Mouse (Mus musculus) CH12.LX (cell line): ENCODE data around the gene Arhgap44. TPM values are rescaled to one million over a fixed set of nuclear protein-coding genes. Genes with fewer than 3 reads are reported as not detected.

Experiments used
- DNase-seq: peaks from one replicate; pipeline ENCODE4 v3.0.0-alpha.2; 2013; ENCODE audit errors: extremely low read depth
- H3K27ac ChIP-seq: 2 replicates; pipeline ENCODE4 v1.5.1; 2012; ENCODE audit warnings: low read depth, mild to moderate bottlenecking, control low read depth, moderate library complexity; ENCODE audit not compliant: insufficient read depth
- H3K27me3 ChIP-seq: replicated peaks from 2 replicates; pipeline ENCODE3; 2012; ENCODE audit warnings: inconsistent platforms
- H3K36me3 ChIP-seq, 2 experiments: replicated peaks in 1 of 2; 2 replicates each; pipeline versions ENCODE3 to v1.6.1; 2012; ENCODE audit warnings: inconsistent platforms in 1 of 2, low read length in 1 of 2, mild to moderate bottlenecking in 1 of 2, mixed read lengths in 1 of 2, moderate library complexity in 1 of 2; ENCODE audit not compliant: control insufficient read depth in 1 of 2, insufficient read depth in 1 of 2
- H3K4me1 ChIP-seq, 2 experiments: 2 replicates each; pipeline ENCODE4 v1.6.1; 2012; ENCODE audit warnings: inconsistent platforms in 1 of 2, moderate library complexity in 1 of 2; ENCODE audit not compliant: insufficient read depth in 2 of 2, control insufficient read depth in 1 of 2
- H3K4me2 ChIP-seq: 2 replicates; pipeline ENCODE4 v1.6.1; 2012; ENCODE audit warnings: low read depth, mild to moderate bottlenecking, control low read depth; ENCODE audit not compliant: poor library complexity, insufficient read depth, severe bottlenecking
- H3K4me3 ChIP-seq, 3 experiments: fragments of 150-350 bp in 1 of 3; sonication (generic) in 1 of 3; replicated peaks in 1 of 3; 2 replicates each; pipeline versions ENCODE3 to v1.5.1; 2011 to 2012; ENCODE audit warnings: low read depth in 2 of 3, low read length in 2 of 3, mild to moderate bottlenecking in 2 of 3, moderate library complexity in 2 of 3, control low read depth in 1 of 3, improper control_type of control experiment in 1 of 3, inconsistent platforms in 1 of 3, mixed read lengths in 1 of 3; ENCODE audit not compliant: poor library complexity in 1 of 3
- H3K79me2 ChIP-seq: replicated peaks from 2 replicates; pipeline ENCODE4 v1.6.1; 2012; ENCODE audit warnings: mild to moderate bottlenecking, moderate library complexity; ENCODE audit not compliant: control insufficient read depth, poor library complexity, insufficient read depth, severe bottlenecking; ENCODE audit errors: extremely low read depth
- H3K9ac ChIP-seq: 2 replicates; pipeline ENCODE4 v1.6.1; 2012; ENCODE audit warnings: low read depth, mild to moderate bottlenecking, control low read depth, moderate library complexity; ENCODE audit not compliant: insufficient read depth
- H3K9me3 ChIP-seq: replicated peaks from 2 replicates; pipeline ENCODE3; 2012; ENCODE audit warnings: low read length, inconsistent platforms, mixed read lengths
- BHLHE40 ChIP-seq: IDR thresholded peaks from 2 replicates; pipeline ENCODE4 v1.6.1; 2011; ENCODE audit warnings: mild to moderate bottlenecking, low read depth, low read length, improper control_type of control experiment
- CHD1 ChIP-seq: IDR thresholded peaks from 2 replicates; pipeline ENCODE4 v1.6.1; 2012; ENCODE audit warnings: low read depth, low read length, improper control_type of control experiment, inconsistent platforms
- CHD2 ChIP-seq: IDR thresholded peaks from 2 replicates; pipeline ENCODE4 v1.6.1; 2011; ENCODE audit warnings: low read length, improper control_type of control experiment
- E2F4 ChIP-seq: IDR thresholded peaks from 2 replicates; pipeline ENCODE4 v1.6.1; 2011; ENCODE audit warnings: low read depth, low read length, improper control_type of control experiment; ENCODE audit not compliant: insufficient replicate concordance
- ELF1 ChIP-seq: IDR thresholded peaks from 2 replicates; pipeline ENCODE4 v1.6.1; 2014; ENCODE audit warnings: low read depth, mild to moderate bottlenecking, inconsistent platforms, low read length, improper control_type of control experiment
- ETS1 ChIP-seq: conservative IDR thresholded peaks from 2 replicates; pipeline ENCODE4 v1.6.1; 2012; ENCODE audit warnings: low read depth, mild to moderate bottlenecking, inconsistent platforms, low read length, improper control_type of control experiment, moderate library complexity
- HCFC1 ChIP-seq: IDR thresholded peaks from 2 replicates; pipeline ENCODE4 v1.6.1; 2012; ENCODE audit warnings: low read depth, mild to moderate bottlenecking, inconsistent platforms, low read length, improper control_type of control experiment
- IRF4 ChIP-seq: IDR thresholded peaks from 2 replicates; pipeline ENCODE4 v1.6.1; 2014; ENCODE audit warnings: low read depth, mild to moderate bottlenecking, inconsistent platforms, low read length, improper control_type of control experiment
- JUN ChIP-seq: IDR thresholded peaks from 2 replicates; pipeline ENCODE4 v1.6.1; 2011; ENCODE audit warnings: low read depth, mild to moderate bottlenecking, low read length, improper control_type of control experiment, moderate library complexity; ENCODE audit not compliant: insufficient read depth
- JUND ChIP-seq: conservative IDR thresholded peaks from 2 replicates; pipeline ENCODE4 v1.6.1; 2011; ENCODE audit warnings: low read depth, low read length, improper control_type of control experiment
- MAFK ChIP-seq: IDR thresholded peaks from 2 replicates; pipeline ENCODE4 v1.6.1; 2011; ENCODE audit warnings: low read length, improper control_type of control experiment; ENCODE audit not compliant: insufficient replicate concordance
- MAZ ChIP-seq: IDR thresholded peaks from 2 replicates; pipeline ENCODE4 v1.6.1; 2012; ENCODE audit warnings: low read depth, mild to moderate bottlenecking, inconsistent platforms, low read length, improper control_type of control experiment, moderate library complexity
- MEF2A ChIP-seq: IDR thresholded peaks from 2 replicates; pipeline ENCODE4 v1.6.1; 2014; ENCODE audit warnings: low read depth, mild to moderate bottlenecking, inconsistent platforms, low read length, improper control_type of control experiment, borderline replicate concordance
- MXI1 ChIP-seq: IDR thresholded peaks from 2 replicates; pipeline ENCODE4 v1.6.1; 2011; ENCODE audit warnings: mild to moderate bottlenecking, low read depth, low read length, improper control_type of control experiment
- MYC ChIP-seq: IDR thresholded peaks from 2 replicates; pipeline ENCODE4 v1.6.1; 2011; ENCODE audit warnings: low read depth, mild to moderate bottlenecking, improper control_type of control experiment, low read length
- NELFE ChIP-seq: IDR thresholded peaks from 2 replicates; pipeline ENCODE4 v1.6.1; 2011; ENCODE audit warnings: low read depth, low read length, improper control_type of control experiment
- NRF1 ChIP-seq: IDR thresholded peaks from 2 replicates; pipeline ENCODE4 v1.6.1; 2014; ENCODE audit warnings: low read depth, mild to moderate bottlenecking, inconsistent platforms, low read length, improper control_type of control experiment, moderate library complexity
- PAX5 ChIP-seq: IDR thresholded peaks from 2 replicates; pipeline ENCODE4 v1.6.1; 2012; ENCODE audit warnings: low read length, inconsistent platforms, mixed read lengths
- POLR2A ChIP-seq: IDR thresholded peaks from 2 replicates; pipeline ENCODE4 v1.6.1; 2011; ENCODE audit warnings: low read depth, mild to moderate bottlenecking, improper control_type of control experiment, low read length
- POLR2AphosphoS2 ChIP-seq: IDR thresholded peaks from 2 replicates; pipeline ENCODE4 v1.6.1; 2011; ENCODE audit warnings: low read depth, low read length, improper control_type of control experiment
- RAD21 ChIP-seq: IDR thresholded peaks from 2 replicates; pipeline ENCODE4 v1.6.1; 2011; ENCODE audit warnings: low read depth, mild to moderate bottlenecking, low read length, improper control_type of control experiment, moderate library complexity
- SIN3A ChIP-seq: IDR thresholded peaks from 2 replicates; pipeline ENCODE4 v1.6.1; 2012; ENCODE audit warnings: low read length, improper control_type of control experiment, inconsistent platforms
- SMC3 ChIP-seq: IDR thresholded peaks from 2 replicates; pipeline ENCODE4 v1.6.1; 2011; ENCODE audit warnings: low read depth, low read length, improper control_type of control experiment
- UBTF ChIP-seq: IDR thresholded peaks from 2 replicates; pipeline ENCODE4 v1.6.1; 2012; ENCODE audit warnings: low read depth, mild to moderate bottlenecking, inconsistent platforms, low read length, improper control_type of control experiment, moderate library complexity
- USF1 ChIP-seq: IDR thresholded peaks from 2 replicates; pipeline ENCODE4 v1.6.1; 2014; ENCODE audit warnings: low read depth, mild to moderate bottlenecking, inconsistent platforms, low read length, improper control_type of control experiment
- ZKSCAN1 ChIP-seq: IDR thresholded peaks from 2 replicates; pipeline ENCODE4 v1.6.1; 2012; ENCODE audit warnings: low read depth, inconsistent platforms, low read length, improper control_type of control experiment, borderline replicate concordance
- ZNF384 ChIP-seq: IDR thresholded peaks from 2 replicates; pipeline ENCODE4 v1.6.1; 2012; ENCODE audit warnings: low read depth, low read length, improper control_type of control experiment, inconsistent platforms
- dilution Hi-C: fragments of 300-500 bp; cut with MboI; formaldehyde crosslinking; loops from 2 replicates; pipeline ENCODE4 v1.14.3; 2020; ENCODE audit warnings: low sequenced_read_pairs; ENCODE audit not compliant: extremely low pct_unique_long_range_greater_than_20kb, extremely low pct_ligation_motif_present
- in situ Hi-C: fragments of 300-500 bp; cut with MboI; formaldehyde crosslinking; loops from 3 replicates; pipeline ENCODE4 v1.14.3; 2019; ENCODE audit warnings: low sequenced_read_pairs, low pct_ligation_motif_present, low pct_unique_long_range_greater_than_20kb, mixed read lengths
- polyA plus RNA-seq: library from polyadenylated mRNA; unstranded; fragments of >175 nt; gene quantifications from 2 replicates; pipeline ENCODE4 v1.2.1, GENCODE M21; 2012; ENCODE audit warnings: low read depth; ENCODE audit not compliant: insufficient read length
- total RNA-seq, 2 experiments: library from RNA; depleted of rRNA; stranded (reverse); fragments of 300-350 nt in 1 of 2; fragments of >200 nt in 1 of 2; gene quantifications; 2 replicates each; pipeline ENCODE4 v1.2.3; 2012 to 2014

Gene Arhgap44
- total and polyA plus RNA-seq, 3 experiments, result 0.07 TPM; not detected in 2

GRCm38 (mm10) chr11:65153006-65153405 lies 9.8 kb downstream of the Arhgap44 start:
- no peak overlapping the region for H3K9ac ChIP-seq
- no peaks in the 10 kb centered on the region for H3K79me2 ChIP-seq
- dilution Hi-C loops, result no loop called here
- no peak for TF ChIP-seq POLR2A
- no peak for TF ChIP-seq CHD2
- no peak for TF ChIP-seq SIN3A
- TF ChIP-seq USF1, result no peak
- no peak for TF ChIP-seq POLR2AphosphoS2
- TF ChIP-seq ZNF384, result no peak
- TF ChIP-seq MAZ, result no peak
- no peak for TF ChIP-seq MXI1
- TF ChIP-seq MYC, result no peak
- TF ChIP-seq JUND, result no peak
- TF ChIP-seq, all 38 proteins: peak for 0
- H3K36me3 ChIP-seq, result no peaks in the 10 kb centered on the region
- no peaks in the 10 kb centered on the region for H3K9me3 ChIP-seq
- no peaks in the 10 kb centered on the region for H3K27me3 ChIP-seq
- DNase-seq, result no peak
- no peaks in the 10 kb centered on the region for H3K4me1 ChIP-seq
- no peak overlapping the region for H3K4me3 ChIP-seq
- in situ Hi-C loops, result no loop called here
- no peak overlapping the region for H3K27ac ChIP-seq
- H3K4me2 ChIP-seq, result no peak overlapping the region

- Histone ChIP-seq H3K36me3 (no peaks in the 10 kb centered on the region), H3K79me2 (no peaks in the 10 kb centered on the region), H3K9me3 (no peaks in the 10 kb centered on the region), H3K27ac (no peak overlapping the region), H3K4me1 (peaks cover 0 to 17% of the 10 kb centered on the region in 2 experiments; a peak in 2 of 4 replicates), H3K9ac (no peak overlapping the region), H3K4me3 (no peak overlapping the region), H3K4me2 (no peak overlapping the region), H3K27me3 (no peaks in the 10 kb centered on the region)
- no peak for DNase-seq
- in situ Hi-C loops (no loop called here), dilution Hi-C loops (no loop called here)
- no peak for TF ChIP-seq MEF2A
- TF ChIP-seq NELFE, result no peak
- no peak for TF ChIP-seq ZKSCAN1
- no peak for TF ChIP-seq IRF4
- TF ChIP-seq PAX5, result no peak
- no peak for TF ChIP-seq NRF1
- TF ChIP-seq MAFK, result no peak
- TF ChIP-seq SIN3A, result no peak
- no peak for TF ChIP-seq ELF1
- no peak for TF ChIP-seq HCFC1
- TF ChIP-seq E2F4, result no peak
- TF ChIP-seq MYC, result no peak
- TF ChIP-seq ETS1, result no peak
- TF ChIP-seq BHLHE40, result no peak
- TF ChIP-seq SMC3, result no peak
- TF ChIP-seq CHD1, result no peak
- TF ChIP-seq UBTF, result no peak
- no peak for TF ChIP-seq JUN
- TF ChIP-seq RAD21, result no peak
- TF ChIP-seq MAZ, result no peak
Observed at GRCm38 (mm10) chr11:65148441-65148840, 14.3 kb downstream of the Arhgap44 start.
